Mouse (Mus musculus) hindbrain, embryonic 16.5 days (tissue): ENCODE data around the gene Sell. TPM values are rescaled to one million over a fixed set of nuclear protein-coding genes. Genes with fewer than 3 reads are reported as not detected.

Experiments used
- ATAC-seq: fragments of 200-750 bp; cut with Nextera tagmentation; 2 replicates; pipeline ENCODE4 v1.8.0; 2017; ENCODE audit warnings: moderate TSS enrichment, moderate library complexity
- H3K27ac ChIP-seq: fragments of 300-500 bp; sonication (generic); 2 replicates; pipeline ENCODE4 v1.5.1; 2014; ENCODE audit warnings: low read depth, mild to moderate bottlenecking, control low read depth, low read length, moderate library complexity
- H3K27me3 ChIP-seq: fragments of 300-500 bp; sonication (generic); replicated peaks from 2 replicates; pipeline ENCODE4 v1.6.1; 2014; ENCODE audit warnings: low read length; ENCODE audit not compliant: control insufficient read depth, insufficient read depth
- H3K36me3 ChIP-seq: fragments of 300-500 bp; sonication (generic); 2 replicates; pipeline ENCODE4 v1.6.1; 2014; ENCODE audit warnings: mild to moderate bottlenecking, low read length, moderate library complexity, mixed read lengths; ENCODE audit not compliant: control insufficient read depth, insufficient read depth
- H3K4me1 ChIP-seq: fragments of 300-500 bp; sonication (generic); 2 replicates; pipeline ENCODE4 v1.6.1; 2014; ENCODE audit warnings: low read depth, low read length; ENCODE audit not compliant: control insufficient read depth, insufficient read depth
- H3K4me2 ChIP-seq: fragments of 300-500 bp; sonication (generic); 2 replicates; pipeline ENCODE4 v1.6.1; 2014; ENCODE audit warnings: mild to moderate bottlenecking, low read length, control low read depth, moderate library complexity
- H3K4me3 ChIP-seq: fragments of 300-500 bp; sonication (generic); 2 replicates; pipeline ENCODE4 v1.5.1; 2014; ENCODE audit warnings: mild to moderate bottlenecking, low read length, control low read depth, moderate library complexity
- H3K9ac ChIP-seq: fragments of 300-500 bp; sonication (generic); 2 replicates; pipeline ENCODE4 v1.6.1; 2014; ENCODE audit warnings: low read depth, mild to moderate bottlenecking, control low read depth, low read length, moderate library complexity
- H3K9me3 ChIP-seq: fragments of 300-500 bp; sonication (generic); 2 replicates; pipeline ENCODE4 v1.6.1; 2014; ENCODE audit warnings: mild to moderate bottlenecking, low read length, moderate library complexity; ENCODE audit not compliant: control insufficient read depth
- WGBS: fragments of 180-500 bp; shearing (Covaris S2); extraction: QIAGEN DNeasy Blood & Tissue Kit; methylation state at CpG from one replicate; pipeline ENCODE4 v1.1.7; 2014; 5-methylcytosine and 5-hydroxymethylcytosine counted together
- polyA plus RNA-seq: library from polyadenylated mRNA; unstranded; fragments of >200 nt; fragmentation: Nextera tagmentation; extraction: Ambion mirVana; gene quantifications from 2 replicates; pipeline ENCODE4 v1.2.1, GENCODE M21; 2015

Gene Sell
- polyA plus RNA-seq, 1 experiment from 2014 or later, result 0.20 TPM

- no peaks in the 10 kb centered on the region for H3K27me3 ChIP-seq
- no peak overlapping the region for H3K4me3 ChIP-seq
- no peaks in the 10 kb centered on the region for H3K9me3 ChIP-seq
- H3K4me2 ChIP-seq, result no peak overlapping the region
- ATAC-seq, result no peak
- no peak overlapping the region for H3K27ac ChIP-seq
- WGBS, result 90% methylated on average over 4 of the region's 4 CpGs
- H3K36me3 ChIP-seq, result no peaks in the 10 kb centered on the region
- no peak overlapping the region for H3K9ac ChIP-seq
- no peaks in the 10 kb centered on the region for H3K4me1 ChIP-seq
Measured at GRCm38 (mm10) chr1:164083046-164083445, 21.3 kb downstream of the Sell start.

GRCm38 (mm10) chr1:164086797-164087196 is 25.0 kb downstream of the Sell start:
- no peak overlapping the region for H3K4me2 ChIP-seq

GRCm38 (mm10) chr1:164087872-164088271 is 26.1 kb downstream of the Sell start:
- 93% methylated on average over 5 of the region's 5 CpGs for WGBS
- no peak for ATAC-seq
- Histone ChIP-seq H3K4me2 (no peak overlapping the region), H3K27me3 (no peaks in the 10 kb centered on the region), H3K4me1 (no peaks in the 10 kb centered on the region), H3K4me3 (no peak overlapping the region), H3K9me3 (no peaks in the 10 kb centered on the region), H3K27ac (no peak overlapping the region), H3K36me3 (no peaks in the 10 kb centered on the region), H3K9ac (no peak overlapping the region)

More at GRCm38 (mm10) chr1:164086797-164087196, 25.0 kb downstream of the Sell start:
- no peaks in the 10 kb centered on the region for H3K36me3 ChIP-seq
- WGBS, result 87% methylated on average over 3 of the region's 3 CpGs
- no peaks in the 10 kb centered on the region for H3K9me3 ChIP-seq
- no peak overlapping the region for H3K27ac ChIP-seq
- H3K9ac ChIP-seq, result no peak overlapping the region
- H3K27me3 ChIP-seq, result no peaks in the 10 kb centered on the region
- no peaks in the 10 kb centered on the region for H3K4me1 ChIP-seq
- H3K4me3 ChIP-seq, result no peak overlapping the region
- ATAC-seq, result no peak

- Histone ChIP-seq H3K36me3 (no peaks in the 10 kb centered on the region), H3K9me3 (no peaks in the 10 kb centered on the region), H3K4me1 (no peaks in the 10 kb centered on the region), H3K9ac (no peak overlapping the region), H3K4me2 (no peak overlapping the region), H3K4me3 (no peak overlapping the region), H3K27ac (no peak overlapping the region), H3K27me3 (no peaks in the 10 kb centered on the region)
- no peak for ATAC-seq
- 76% methylated on average over 6 of the region's 6 CpGs for WGBS
Measured at GRCm38 (mm10) chr1:164096780-164097179, 35.0 kb downstream of the Sell start.

- 89% methylated on average over 2 of the region's 2 CpGs for WGBS
- H3K36me3 ChIP-seq, result no peaks in the 10 kb centered on the region
Measured at GRCm38 (mm10) chr1:164097911-164098310, 36.1 kb downstream of the Sell start.

GRCm38 (mm10) chr1:164098372-164098771 is 36.6 kb downstream of the Sell start:
- no peak overlapping the region for H3K9ac ChIP-seq
- H3K4me2 ChIP-seq, result no peak overlapping the region
- H3K36me3 ChIP-seq, result no peaks in the 10 kb centered on the region
- 71% methylated on average over 2 of the region's 2 CpGs for WGBS
- H3K4me3 ChIP-seq, result no peak overlapping the region
- no peaks in the 10 kb centered on the region for H3K9me3 ChIP-seq
- no peak overlapping the region for H3K27ac ChIP-seq
- H3K4me1 ChIP-seq, result no peaks in the 10 kb centered on the region
- no peak for ATAC-seq
- no peaks in the 10 kb centered on the region for H3K27me3 ChIP-seq

More at GRCm38 (mm10) chr1:164097911-164098310, 36.1 kb downstream of the Sell start:
- ATAC-seq, result no peak
- Histone ChIP-seq H3K4me2 (no peak overlapping the region), H3K9me3 (no peaks in the 10 kb centered on the region), H3K9ac (no peak overlapping the region), H3K4me1 (no peaks in the 10 kb centered on the region), H3K27me3 (no peaks in the 10 kb centered on the region), H3K27ac (no peak overlapping the region), H3K4me3 (no peak overlapping the region)

- Histone ChIP-seq H3K27ac (no peak overlapping the region), H3K9ac (no peak overlapping the region), H3K4me3 (no peak overlapping the region), H3K4me2 (no peak overlapping the region), H3K4me1 (no peaks in the 10 kb centered on the region), H3K36me3 (no peaks in the 10 kb centered on the region), H3K27me3 (no peaks in the 10 kb centered on the region), H3K9me3 (no peaks in the 10 kb centered on the region)
- WGBS, result 82% methylated on average over 2 of the region's 2 CpGs
- ATAC-seq, result no peak
Measured at GRCm38 (mm10) chr1:164109763-164110162, 48.0 kb downstream of the Sell start.

DNA sequence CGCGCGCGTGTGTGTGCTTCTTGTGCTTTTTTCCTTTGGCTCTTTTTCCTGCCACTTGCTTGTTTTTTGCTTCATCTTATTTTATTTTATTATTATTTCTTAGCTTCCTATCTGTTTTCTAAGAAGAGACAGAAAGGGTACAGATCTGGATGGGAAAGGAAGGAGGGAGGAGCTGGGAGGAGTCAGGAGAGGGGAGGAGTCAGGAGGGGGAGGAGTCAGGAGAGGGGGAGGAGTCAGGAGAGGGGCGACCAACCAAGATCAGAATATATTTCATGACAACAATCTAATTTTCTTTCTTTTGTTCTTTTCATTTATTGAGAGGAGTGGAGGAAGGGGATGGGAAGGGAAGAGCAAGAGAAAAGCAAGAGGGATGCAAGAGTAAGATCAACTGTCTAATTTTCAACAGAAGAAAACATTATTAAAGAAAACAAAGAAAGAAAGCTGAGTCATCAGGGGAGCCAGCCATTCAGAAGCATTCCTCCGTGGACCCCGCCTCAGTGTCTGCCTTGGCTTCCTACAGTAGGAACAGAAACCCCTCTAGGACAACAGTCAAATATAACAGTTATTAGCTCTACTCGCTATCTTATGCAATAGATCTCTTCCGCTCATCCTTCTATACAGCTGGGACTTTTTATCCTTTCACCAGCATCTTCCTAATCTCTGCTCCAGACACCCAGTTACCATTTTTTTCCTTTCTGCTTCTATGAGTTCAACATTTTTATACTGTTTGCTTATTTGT is 49.0 kb downstream of the Sell start:
- Histone ChIP-seq H3K36me3 (no peaks in the 10 kb centered on the region), H3K4me3 (no peak overlapping the region), H3K4me2 (no peak overlapping the region), H3K27ac (no peak overlapping the region), H3K9ac (no peak overlapping the region), H3K4me1 (no peaks in the 10 kb centered on the region), H3K27me3 (no peaks in the 10 kb centered on the region), H3K9me3 (no peaks in the 10 kb centered on the region)
- WGBS, result 93% methylated on average over 9 of the region's 9 CpGs
- no peak for ATAC-seq

- no peak for ATAC-seq
- WGBS, result 86% methylated on average over 5 of the region's 5 CpGs
- no peak overlapping the region for H3K9ac ChIP-seq
Measured at GRCm38 (mm10) chr1:164114280-164114679, 52.5 kb downstream of the Sell start.

More at GRCm38 (mm10) chr1:164114280-164114679, 52.5 kb downstream of the Sell start:
- Histone ChIP-seq H3K4me1 (no peaks in the 10 kb centered on the region), H3K36me3 (no peaks in the 10 kb centered on the region), H3K27ac (no peak overlapping the region), H3K9me3 (no peaks in the 10 kb centered on the region), H3K4me3 (no peak overlapping the region), H3K27me3 (no peaks in the 10 kb centered on the region), H3K4me2 (no peak overlapping the region)
